Mouse (Mus musculus): ENCODE results near the gene Adgrl4.

The Adgrl4 gene

DNA sequence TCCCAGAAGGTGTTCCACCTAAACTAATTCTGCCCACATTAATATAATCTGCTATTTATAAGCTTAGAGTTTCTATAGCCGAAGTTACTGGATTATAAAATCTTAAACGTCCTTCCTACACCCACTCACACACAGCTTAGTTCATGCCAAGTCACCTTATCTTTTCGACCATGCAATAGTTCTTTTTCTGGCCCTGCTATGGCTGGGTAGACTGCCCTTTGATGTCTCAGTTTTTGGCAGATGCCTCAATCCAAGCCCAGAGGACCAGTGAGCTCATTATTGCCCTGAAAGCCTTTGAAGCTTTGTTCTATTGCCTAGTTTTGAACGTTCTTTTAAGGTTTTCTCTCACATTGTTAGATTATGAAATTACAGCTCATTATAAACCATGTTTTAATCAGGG, 27.5 kb downstream of the Adgrl4 start:
- ATAC-seq (ENCODE audit: insufficient number of reproducible peaks, low FRiP score, low TSS enrichment), result no peak

DNA sequence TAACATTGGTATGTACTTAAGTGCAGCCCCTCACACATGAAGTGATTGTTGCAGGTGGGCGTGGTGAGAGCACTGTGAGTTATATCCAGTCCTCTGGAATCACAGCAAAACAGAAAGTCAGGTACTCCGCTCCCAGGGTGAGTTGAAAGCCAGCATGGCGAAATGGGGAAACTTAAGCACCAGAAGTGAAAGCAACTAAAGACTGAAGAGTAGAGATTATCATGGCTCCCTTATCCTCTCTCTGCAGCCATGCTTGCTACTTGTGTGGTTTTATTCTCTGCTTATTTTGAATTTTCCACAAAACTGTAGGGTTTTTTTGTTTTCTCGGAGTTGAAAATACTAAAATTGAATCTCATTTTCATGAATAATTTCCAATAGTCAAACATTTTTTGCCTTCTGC, 51.2 kb downstream of the Adgrl4 start:
- ATAC-seq (ENCODE audit: insufficient number of reproducible peaks, low FRiP score, low TSS enrichment), result no peak

- ATAC-seq (ENCODE audit: insufficient number of reproducible peaks, low FRiP score, low TSS enrichment), result no peak
These were observed 67.9 kb downstream of the Adgrl4 start for GRCm38 (mm10) chr3:151505606-151506005.

DNA sequence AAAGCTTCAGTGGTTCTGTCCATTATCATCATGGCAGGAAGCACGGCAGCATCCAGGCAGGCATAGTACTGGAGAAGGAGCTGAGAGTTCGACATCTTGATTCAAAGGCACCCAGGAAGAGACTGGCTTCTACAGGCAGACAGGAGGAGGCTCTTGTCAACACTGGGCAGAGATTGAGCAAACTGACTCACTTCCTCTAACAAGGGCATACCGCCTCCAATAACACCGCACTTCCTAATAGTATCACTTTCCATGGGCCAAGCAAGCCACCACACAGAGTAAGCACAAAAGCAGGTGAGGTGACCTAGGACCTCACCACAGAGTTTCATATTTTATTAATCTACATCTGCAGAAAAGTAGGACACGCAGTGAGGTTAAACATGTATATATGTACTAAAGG, 73.5 kb downstream of the Adgrl4 start:
- ATAC-seq (ENCODE audit: insufficient number of reproducible peaks, low FRiP score, low TSS enrichment), result no peak

DNA sequence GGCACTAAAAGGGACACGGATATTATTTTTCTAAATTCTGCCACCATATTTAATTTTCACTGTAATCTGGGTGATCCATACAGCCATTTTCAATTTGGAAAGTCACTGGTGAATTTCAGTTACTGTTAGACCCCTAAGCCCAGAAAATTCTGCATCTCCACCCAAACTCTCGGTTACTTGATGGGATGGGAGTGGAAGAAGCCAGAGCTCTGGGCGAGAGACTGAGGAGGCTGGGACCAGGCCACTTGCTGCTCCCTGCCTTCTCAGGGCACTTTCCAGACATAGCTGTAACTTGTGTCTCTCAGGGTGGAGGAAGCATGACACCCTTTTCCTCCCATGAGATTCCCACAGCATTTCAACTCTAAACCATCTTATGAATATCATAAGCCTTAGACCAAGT, 109.5 kb downstream of the Adgrl4 start:
- ATAC-seq (ENCODE audit: insufficient number of reproducible peaks, low FRiP score, low TSS enrichment), result no peak

GRCm38 (mm10) chr3:151551002-151551401, 113.3 kb downstream of the Adgrl4 start:
- ATAC-seq (ENCODE audit: insufficient number of reproducible peaks, low FRiP score, low TSS enrichment), result 0 out of 2 replicates have a peak, but pooled peaks have one; percentile 15

DNA sequence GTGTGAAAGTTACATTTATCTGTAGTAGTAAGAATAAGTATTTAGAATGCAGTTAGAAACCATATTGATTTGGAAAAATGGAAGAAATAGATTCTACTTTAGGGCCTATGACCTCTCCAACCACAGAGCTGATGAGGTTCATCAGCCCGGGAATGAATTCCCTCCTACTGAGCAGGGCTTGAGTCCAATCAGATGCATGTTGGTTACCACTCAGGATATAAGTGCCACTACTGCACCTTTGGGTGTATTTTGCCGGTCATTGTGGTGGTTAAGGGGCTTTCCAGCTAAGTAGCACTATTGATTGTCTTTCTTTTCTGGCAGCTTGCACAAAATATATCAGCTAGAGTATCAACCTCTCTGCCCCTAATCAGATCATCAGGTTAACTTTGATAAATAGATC, 118.9 kb downstream of the Adgrl4 start:
- ATAC-seq (ENCODE audit: insufficient number of reproducible peaks, low FRiP score, low TSS enrichment), result no peak

DNA sequence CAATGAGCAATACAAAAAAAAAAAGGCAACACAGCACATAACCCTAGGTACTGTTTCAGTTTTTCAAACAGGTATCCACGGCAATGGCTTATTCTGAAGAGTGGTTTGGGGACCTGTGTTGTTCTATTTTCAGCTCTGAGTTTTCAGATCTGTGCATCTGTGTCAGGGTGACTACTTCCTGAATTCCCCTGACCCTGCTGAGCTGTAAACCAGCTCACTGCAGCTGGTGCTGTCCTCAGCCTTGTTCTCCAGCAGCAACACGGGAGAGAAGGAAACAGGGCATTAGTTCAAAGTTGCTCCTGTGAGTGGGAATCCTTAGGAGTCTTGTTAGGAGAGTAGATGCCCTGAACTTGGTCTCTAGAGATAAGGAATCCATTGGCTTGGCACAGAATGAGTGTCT, 119.4 kb downstream of the Adgrl4 start:
- ATAC-seq (ENCODE audit: insufficient number of reproducible peaks, low FRiP score, low TSS enrichment), result no peak

- no peak for ATAC-seq (ENCODE audit: insufficient number of reproducible peaks, low FRiP score, low TSS enrichment)
These were observed 119.9 kb downstream of the Adgrl4 start for GRCm38 (mm10) chr3:151557607-151558006.

DNA sequence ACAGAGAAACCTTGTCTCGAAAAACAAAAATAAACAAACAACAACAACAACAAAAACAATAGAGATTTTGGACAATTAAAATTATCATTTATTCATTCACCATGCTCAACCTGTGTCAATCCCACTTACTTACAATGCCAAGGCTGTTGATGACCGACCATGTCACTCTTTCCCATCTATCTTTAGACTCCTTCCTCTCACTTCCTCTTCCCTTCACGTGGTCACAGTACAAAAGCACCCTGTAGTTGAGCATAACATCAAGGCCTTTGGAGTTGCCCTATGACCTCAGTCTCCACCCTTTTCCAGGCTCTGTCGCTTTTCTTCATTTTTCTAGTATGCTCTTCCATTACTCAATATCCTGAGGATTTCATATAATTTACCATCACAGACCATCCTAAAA, 120.7 kb downstream of the Adgrl4 start:
- ATAC-seq (ENCODE audit: insufficient number of reproducible peaks, low FRiP score, low TSS enrichment), result no peak

GRCm38 (mm10) chr3:151565664-151566621, 128.3 kb downstream of the Adgrl4 start:
- ATAC-seq (ENCODE audit: insufficient number of reproducible peaks, low FRiP score, low TSS enrichment), result peak; percentile 83

- ATAC-seq (ENCODE audit: insufficient number of reproducible peaks, low FRiP score, low TSS enrichment), result no peak; the same call in 1 of the 2 replicates
These were observed 128.9 kb downstream of the Adgrl4 start for GRCm38 (mm10) chr3:151566629-151567028.

DNA sequence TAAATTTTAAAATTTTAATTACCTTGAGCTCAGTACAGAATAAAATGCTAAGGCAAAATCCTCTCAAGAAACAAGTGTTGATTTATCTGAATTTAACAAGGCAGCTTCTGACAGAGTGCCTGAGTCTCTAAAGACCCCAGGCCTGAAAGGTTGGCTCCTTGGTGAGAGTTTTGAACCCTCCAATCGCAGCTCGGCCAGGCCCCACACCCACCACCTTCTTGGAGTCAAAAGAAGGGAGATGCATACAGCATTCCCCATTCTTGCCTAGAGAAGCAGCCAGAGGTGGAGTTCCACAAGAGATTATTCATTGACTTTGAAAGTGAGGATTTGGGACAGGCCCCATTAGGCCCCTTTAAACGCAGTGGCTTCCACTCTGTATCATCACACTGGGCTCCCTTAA, 129.9 kb downstream of the Adgrl4 start:
- ATAC-seq (ENCODE audit: insufficient number of reproducible peaks, low FRiP score, low TSS enrichment), result no peak

DNA sequence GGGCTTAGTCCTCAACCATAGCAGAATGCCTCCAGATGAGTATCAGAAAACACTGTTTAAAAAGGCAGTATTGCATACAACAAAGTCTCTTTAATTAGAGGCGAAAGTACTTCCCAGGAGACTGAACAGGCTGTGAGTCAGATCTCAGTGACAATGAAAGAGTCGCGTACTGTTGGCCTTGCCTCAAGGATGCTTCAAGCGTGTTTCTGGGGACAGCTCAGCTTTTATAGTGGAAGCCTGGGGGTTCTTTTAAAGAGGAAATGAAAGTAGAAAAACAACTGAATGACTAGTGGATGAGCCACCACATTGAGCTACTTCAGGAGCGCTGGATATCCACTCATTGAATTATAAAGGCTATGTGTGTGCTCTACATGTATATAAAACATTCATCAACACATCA, 134.4 kb downstream of the Adgrl4 start:
- ATAC-seq (ENCODE audit: insufficient number of reproducible peaks, low FRiP score, low TSS enrichment), result no peak

GRCm38 (mm10) chr3:151575292-151575691, 137.6 kb downstream of the Adgrl4 start:
- ATAC-seq (ENCODE audit: insufficient number of reproducible peaks, low FRiP score, low TSS enrichment), result no peak

GRCm38 (mm10) chr3:151576155-151576554, 138.5 kb downstream of the Adgrl4 start:
- ATAC-seq (ENCODE audit: insufficient number of reproducible peaks, low FRiP score, low TSS enrichment), result no peak

GRCm38 (mm10) chr3:151591904-151592303, 154.2 kb downstream of the Adgrl4 start:
- ATAC-seq (ENCODE audit: insufficient number of reproducible peaks, low FRiP score, low TSS enrichment), result no peak

Data from cerebellum, adult (tissue).